Mouse (Mus musculus) erythroblast, embryonic 14.5 days (primary cell): ENCODE measurements around the gene 4930519P11Rik.

Experiments used
- GATA1 ChIP-seq: IDR thresholded peaks from 2 replicates; pipeline ENCODE4 v1.6.1; 2012; ENCODE audit warnings: low read length, inconsistent platforms, mixed read lengths
- TAL1 ChIP-seq: IDR thresholded peaks from 3 replicates; pipeline ENCODE4 v1.6.1; 2012; ENCODE audit warnings: low read length, inconsistent platforms, mixed read lengths

DNA sequence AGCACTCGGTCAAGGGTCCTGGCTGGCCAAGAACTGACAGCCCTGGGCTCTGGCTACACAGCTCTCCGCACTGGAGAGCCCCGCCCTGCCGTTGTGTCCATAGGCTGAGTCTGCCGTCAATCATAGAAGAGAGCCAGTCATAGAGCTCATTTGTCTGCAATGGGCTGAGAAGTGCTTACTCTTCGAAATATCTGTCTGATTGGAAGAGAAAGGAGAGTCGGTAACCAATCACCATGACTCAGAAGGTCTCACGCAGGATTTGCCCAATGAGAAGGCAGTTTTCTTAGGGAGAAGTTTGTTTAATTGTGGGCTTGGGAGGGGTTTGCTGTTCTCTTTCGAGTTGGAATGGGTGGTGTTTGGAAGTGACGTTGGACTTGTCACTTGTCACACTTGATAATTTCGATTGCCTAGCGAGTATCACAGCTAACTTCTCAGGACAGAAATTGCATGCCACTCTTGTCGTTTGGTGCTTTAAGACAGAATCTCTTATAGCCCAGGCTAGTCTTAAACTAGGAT is 9.5 kb downstream of the 4930519P11Rik start, which contains the start of gene Pxmp4:
- TF ChIP-seq GATA1 (no peak), TAL1 (no peak)
